Mouse (Mus musculus) liver, adult 2 months (tissue): Measurements from ENCODE around the gene Smurf2. TPM values are rescaled to one million over a fixed set of nuclear protein-coding genes. Genes with fewer than 3 reads are reported as not detected.

ENCODE experiments used
- DNase-seq: peaks from one replicate; pipeline ENCODE4 v3.0.0-alpha.2; 2011; ENCODE audit warnings: low read depth, low spot score; ENCODE audit errors: extremely low read depth
- H3K27ac ChIP-seq: fragments of 200-500 bp; replicated peaks from 2 replicates; pipeline ENCODE4 v1.5.1; 2012; ENCODE audit warnings: low read depth, mild to moderate bottlenecking, control low read depth, inconsistent platforms, low read length; ENCODE audit not compliant: insufficient read depth
- H3K27me3 ChIP-seq: fragments of 200-500 bp; 2 replicates; pipeline ENCODE4 v1.6.1; 2012; ENCODE audit warnings: mild to moderate bottlenecking, moderate library complexity, low read length, inconsistent platforms; ENCODE audit not compliant: control insufficient read depth, insufficient read depth
- H3K36me3 ChIP-seq: fragments of 200-500 bp; 2 replicates; pipeline ENCODE4 v1.6.1; 2012; ENCODE audit warnings: low read length, inconsistent platforms; ENCODE audit not compliant: control insufficient read depth, insufficient read depth
- H3K4me1 ChIP-seq: fragments of 200-500 bp; 2 replicates; pipeline ENCODE4 v1.6.1; 2011; ENCODE audit warnings: low read length; ENCODE audit not compliant: control insufficient read depth, insufficient read depth
- H3K4me3 ChIP-seq: fragments of 200-500 bp; 2 replicates; pipeline ENCODE4 v1.5.1; 2011; ENCODE audit warnings: low read depth, mild to moderate bottlenecking, control low read depth, low read length, moderate library complexity; ENCODE audit not compliant: insufficient read depth
- H3K79me2 ChIP-seq: fragments of 200-500 bp; 2 replicates; pipeline ENCODE4 v1.6.1; 2012; ENCODE audit warnings: inconsistent platforms, mild to moderate bottlenecking, low read length, moderate library complexity; ENCODE audit not compliant: control insufficient read depth, insufficient read depth
- H3K9ac ChIP-seq: fragments of 200-500 bp; 2 replicates; pipeline ENCODE4 v1.6.1; 2012; ENCODE audit warnings: low read depth, mild to moderate bottlenecking, control low read depth, inconsistent platforms, low read length
- CTCF ChIP-seq: fragments of 200-500 bp; IDR thresholded peaks from 2 replicates; pipeline ENCODE4 v1.5.1; 2011; ENCODE audit warnings: low read depth, low read length, control low read depth
- POLR2A ChIP-seq: fragments of 200-500 bp; IDR thresholded peaks from 2 replicates; pipeline ENCODE4 v1.6.1; 2011; ENCODE audit warnings: low read length, control low read depth; ENCODE audit not compliant: insufficient read depth; ENCODE audit errors: extremely low read depth
- WGBS: fragments of 180-500 bp; shearing (Covaris S2); methylation state at CpG from one replicate; pipeline ENCODE4 v1.1.7; 2018; 5-methylcytosine and 5-hydroxymethylcytosine counted together
- polyA plus RNA-seq: library from polyadenylated mRNA; depleted of rRNA; stranded (reverse); fragments of >200 nt; gene quantifications from 2 replicates; pipeline ENCODE4 v1.2.3, GENCODE M21; 2012
- total RNA-seq: library from RNA; depleted of rRNA; stranded (reverse); fragments of >200 nt; gene quantifications from 2 replicates; pipeline ENCODE4 v1.2.3, GENCODE M21; 2014

Smurf2 gene
- total and polyA plus RNA-seq, 2 experiments: 7.2 to 29.9 TPM

DNA sequence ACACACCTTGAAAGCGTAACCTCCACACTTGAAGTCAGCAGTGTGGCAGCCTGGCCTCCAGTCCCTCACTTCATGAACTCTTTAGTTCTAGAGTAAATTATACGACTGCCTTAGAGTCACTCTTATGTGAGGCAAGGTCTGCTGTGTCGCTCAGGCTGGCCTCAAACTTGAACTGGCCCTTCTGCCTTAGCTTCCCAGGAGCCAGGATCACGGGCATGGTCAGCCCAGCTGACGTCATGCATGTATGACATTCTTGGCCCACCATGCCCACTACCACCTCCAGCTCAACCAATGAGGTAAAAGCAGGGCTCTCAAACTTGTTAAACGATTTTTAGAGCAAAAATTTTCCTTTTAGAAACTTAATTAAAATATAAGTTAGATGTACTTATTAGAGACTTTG, 99.1 kb downstream of the Smurf2 start:
- H3K4me3 ChIP-seq: no peak overlapping the region
- WGBS: 89% methylated on average over 6 of the region's 6 CpGs
- H3K27ac ChIP-seq: no peak overlapping the region
- H3K4me1 ChIP-seq: peaks cover 5% of the 10 kb centered on the region; the same call in 1 of the 2 replicates
- H3K36me3 ChIP-seq: peaks cover 49% of the 10 kb centered on the region
- H3K27me3 ChIP-seq: no peaks in the 10 kb centered on the region
- no peak overlapping the region for H3K9ac ChIP-seq
- H3K79me2 ChIP-seq: no peaks in the 10 kb centered on the region
- TF ChIP-seq CTCF (no peak), POLR2A (no peak)
- DNase-seq: no peak

DNA sequence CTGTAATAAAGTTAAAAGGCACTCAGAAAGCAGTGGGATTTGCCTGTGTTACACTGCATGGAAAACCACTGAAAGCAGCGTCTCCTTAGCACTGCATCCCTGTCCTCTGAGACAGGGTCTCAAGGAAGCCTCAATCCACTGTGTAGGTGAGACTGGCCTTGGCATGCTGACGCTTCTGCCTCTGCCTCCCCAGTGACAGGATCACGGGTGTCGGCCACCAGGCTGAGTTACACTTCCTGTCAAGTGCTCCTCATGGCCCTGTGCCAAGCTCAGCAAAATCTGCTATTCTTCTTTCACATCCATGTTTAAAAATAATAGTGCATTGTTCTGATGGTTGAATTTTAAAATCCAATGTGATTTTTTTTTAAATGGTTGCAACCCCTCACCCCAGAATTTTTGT, 99.5 kb downstream of the Smurf2 start:
- 69% methylated on average over 4 of the region's 4 CpGs for WGBS
- peak; percentile 30 for DNase-seq
- TF ChIP-seq POLR2A (no peak), CTCF (no peak)
- Histone ChIP-seq H3K36me3 (peaks cover 47% of the 10 kb centered on the region), H3K4me1 (peaks cover 5% of the 10 kb centered on the region; the same call in 1 of the 2 replicates), H3K4me3 (no peak overlapping the region), H3K27ac (no peak overlapping the region; the same call in 1 of the 2 replicates), H3K27me3 (no peaks in the 10 kb centered on the region), H3K79me2 (no peaks in the 10 kb centered on the region), H3K9ac (no peak overlapping the region)

DNA sequence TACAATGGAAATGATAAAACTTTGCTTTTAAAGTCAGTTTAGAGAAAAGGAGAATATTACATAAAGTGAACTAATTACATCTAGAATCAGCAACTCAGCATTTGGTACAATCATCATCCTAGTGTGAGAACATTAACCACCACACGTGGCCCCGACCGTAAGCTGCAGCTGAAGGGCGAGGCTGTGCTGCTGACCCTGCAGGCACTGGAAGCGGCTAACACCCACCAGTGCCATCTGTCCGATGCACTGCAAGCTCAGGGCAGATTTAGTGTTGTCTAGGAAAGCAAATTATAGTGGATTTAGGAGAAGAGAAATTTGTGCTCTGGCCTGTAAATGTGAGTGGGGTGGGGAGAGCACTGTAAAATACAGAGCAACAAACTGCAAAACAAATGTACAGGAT, 100.3 kb downstream of the Smurf2 start:
- H3K79me2 ChIP-seq: no peaks in the 10 kb centered on the region
- no peak for DNase-seq
- 93% methylated on average over 6 of the region's 6 CpGs for WGBS
- no peak overlapping the region for H3K9ac ChIP-seq
- H3K36me3 ChIP-seq: peaks cover 48% of the 10 kb centered on the region
- H3K27ac ChIP-seq: no peak overlapping the region
- H3K4me3 ChIP-seq: no peak overlapping the region
- H3K27me3 ChIP-seq: no peaks in the 10 kb centered on the region
- no peak for TF ChIP-seq CTCF
- TF ChIP-seq POLR2A: no peak
- peaks cover 5% of the 10 kb centered on the region; the same call in 1 of the 2 replicates for H3K4me1 ChIP-seq

DNA sequence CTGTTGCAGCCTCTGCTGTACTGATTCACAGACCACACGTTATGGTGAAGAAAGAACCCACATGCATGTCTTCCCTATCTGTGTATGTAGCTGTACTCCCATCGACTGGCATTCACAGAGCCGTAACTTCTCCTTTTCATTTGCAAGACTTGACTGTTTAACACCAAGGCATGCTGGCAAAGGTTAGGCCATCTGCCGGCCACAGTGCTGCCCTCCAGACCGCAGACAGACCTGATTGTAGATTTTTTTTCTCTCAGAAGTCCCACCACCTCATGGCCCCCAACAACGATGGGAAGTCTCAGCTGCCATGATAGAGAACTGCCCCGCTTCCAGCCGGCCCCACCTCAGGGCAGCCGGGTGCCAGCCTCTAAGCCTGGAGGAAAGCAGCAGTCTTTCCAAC, 100.9 kb downstream of the Smurf2 start:
- H3K4me1 ChIP-seq: peaks cover 8% of the 10 kb centered on the region; the same call in 1 of the 2 replicates
- H3K4me3 ChIP-seq: no peak overlapping the region
- no peaks in the 10 kb centered on the region for H3K27me3 ChIP-seq
- no peak overlapping the region for H3K9ac ChIP-seq
- H3K36me3 ChIP-seq: peaks cover 48% of the 10 kb centered on the region
- no peaks in the 10 kb centered on the region for H3K79me2 ChIP-seq
- H3K27ac ChIP-seq: no peak overlapping the region
- DNase-seq: no peak
- TF ChIP-seq POLR2A: no peak
- TF ChIP-seq CTCF: no peak
- 86% methylated on average over 9 of the region's 9 CpGs for WGBS

- 37% methylated on average over 9 of the region's 9 CpGs for WGBS
- Histone ChIP-seq H3K4me1 (peaks cover 8% of the 10 kb centered on the region), H3K79me2 (no peaks in the 10 kb centered on the region), H3K27me3 (no peaks in the 10 kb centered on the region), H3K27ac (no peak overlapping the region), H3K4me3 (no peak overlapping the region), H3K36me3 (peaks cover 42% of the 10 kb centered on the region), H3K9ac (no peak overlapping the region)
- TF ChIP-seq CTCF (no peak), POLR2A (no peak)
- peak; percentile 40 for DNase-seq
Measured at GRCm38 (mm10) chr11:106818341-106818740, 102.2 kb downstream of the Smurf2 start.

DNA sequence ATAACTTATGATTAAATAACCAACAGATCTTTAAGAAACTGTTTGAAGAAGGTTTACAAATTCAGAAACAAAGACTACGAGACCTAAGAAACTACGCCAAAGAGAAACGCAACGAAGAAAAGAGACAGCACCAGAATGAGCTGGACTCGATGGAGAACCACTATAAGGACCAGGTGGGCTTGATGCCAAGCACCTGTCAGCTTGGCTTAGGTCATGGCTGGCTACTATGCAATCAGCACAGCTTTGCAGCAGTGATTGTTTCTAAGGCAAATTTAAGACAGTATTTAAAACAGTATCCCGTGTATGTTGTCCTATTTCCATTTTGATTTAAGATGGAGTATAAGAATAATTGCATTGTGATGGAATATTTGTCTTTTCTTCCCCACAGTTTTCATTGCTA, 102.7 kb downstream of the Smurf2 start:
- no peak overlapping the region for H3K9ac ChIP-seq
- H3K36me3 ChIP-seq: peaks cover 39% of the 10 kb centered on the region
- H3K27ac ChIP-seq: no peak overlapping the region
- no peak for DNase-seq
- H3K27me3 ChIP-seq: no peaks in the 10 kb centered on the region
- no peak overlapping the region for H3K4me3 ChIP-seq
- H3K79me2 ChIP-seq: no peaks in the 10 kb centered on the region
- 86% methylated on average over 6 of the region's 6 CpGs for WGBS
- TF ChIP-seq CTCF (no peak), POLR2A (no peak)
- peaks cover 10% of the 10 kb centered on the region for H3K4me1 ChIP-seq
